Mouse (Mus musculus): ENCODE measurements at regions not wholly inside any gene's neighbourhood (a gene's known extent, or its start where the extent isn't known, plus 50 kb on each side); places are given as distances from the start of the nearest gene placed in this dataset.

DNA sequence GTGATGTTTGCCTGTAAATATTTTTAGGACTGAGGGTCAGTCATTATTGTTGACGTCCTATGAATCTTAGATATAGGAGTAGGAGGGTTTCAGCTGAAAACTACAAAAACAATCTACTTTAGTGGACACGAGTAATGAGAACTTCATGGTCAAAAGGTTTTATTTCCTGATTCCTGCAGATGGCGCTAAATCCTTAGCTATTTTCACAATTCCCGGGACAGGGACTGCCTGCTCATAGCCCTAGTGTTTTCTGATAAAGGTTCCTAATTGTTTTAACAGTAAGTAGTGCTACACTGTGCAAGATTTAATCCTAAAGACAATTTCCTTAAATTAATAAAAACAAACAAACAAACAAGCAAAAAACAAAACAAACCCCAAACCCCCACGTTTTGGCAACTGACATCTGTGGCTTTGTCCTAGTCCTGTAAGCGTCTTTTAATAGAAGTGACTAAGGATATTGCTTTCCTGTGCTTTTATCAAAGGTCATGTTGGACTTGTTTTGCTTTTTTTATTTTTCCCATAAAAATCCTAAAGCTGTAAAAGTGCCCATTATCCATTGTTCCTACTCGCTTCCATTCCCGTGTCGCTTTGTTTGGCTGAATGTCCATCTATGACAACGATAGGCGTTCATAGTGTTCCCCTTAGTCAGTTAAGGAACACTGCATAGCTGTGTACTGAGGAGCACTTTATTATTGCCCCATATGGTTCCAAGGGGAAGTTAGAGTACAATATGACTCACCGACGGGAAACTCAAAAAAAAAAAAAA, 53.5 kb upstream of the Akr1e1 start:
- peak; percentile 15 to 23 for DNase-seq (ENCODE audit: low spot score in 2 of 2)
